Mouse (Mus musculus): ENCODE results near the gene Dgka.

The Dgka gene

GRCm38 (mm10) chr10:128671148-128671547 lies 73.5 kb downstream of the Dgka start:
- in situ Hi-C loops (cut with MboI, MseI): loop anchor here (5.0 to 10.0 kb wide), 2 partner anchors 44 to 576 kb away; partner anchors contain the start of genes Baz2a and Rps26

All from T-helper 1 cell (primary cell).